Mouse (Mus musculus) granulocyte monocyte progenitor cell, adult 5-6 weeks (primary cell): ENCODE results near the gene Tmem273. TPM values are rescaled to one million over a fixed set of nuclear protein-coding genes. Genes with fewer than 3 reads are reported as not detected.

Experiments
- ATAC-seq: replicated peaks from 2 replicates; pipeline ENCODE4 v1.8.0; 2016; ENCODE audit warnings: mild to moderate bottlenecking, moderate TSS enrichment, inconsistent platforms; ENCODE audit not compliant: poor library complexity, severe bottlenecking
- total RNA-seq, 2 experiments: library from RNA; stranded (forward) in 1 of 2; stranded (reverse) in 1 of 2; fragments of 200-712, 200-1000 nt in 1 of 2; fragments of >200 nt in 1 of 2; fragmentation: Nextera tagmentation in 1 of 2; gene quantifications; 2 replicates each; pipeline ENCODE4 v1.2.3; 2014 to 2017

The Tmem273 gene
- total RNA-seq, 2 experiments from 2014 or later, result 5.9 to 13.4 TPM

DNA sequence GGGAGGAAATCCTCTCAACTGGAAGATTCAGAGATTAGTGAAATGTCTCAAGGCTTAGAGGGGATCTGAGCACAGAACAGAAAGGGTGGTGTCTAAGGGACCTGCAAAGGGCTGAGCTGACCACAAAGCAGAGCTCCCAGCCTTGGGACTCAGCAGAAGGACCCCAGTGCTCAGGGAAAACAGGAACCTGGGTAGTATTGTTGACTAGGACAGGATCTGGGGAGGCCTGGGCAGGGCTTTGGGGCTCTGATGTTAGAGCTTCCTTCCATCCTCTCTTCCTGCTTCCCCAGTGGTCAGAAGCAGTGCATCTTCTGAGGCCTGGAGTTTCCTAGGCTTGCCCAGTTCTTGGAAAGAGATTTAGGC, 15.9 kb downstream of the Tmem273 start:
- ATAC-seq, result peak; percentile 71

DNA sequence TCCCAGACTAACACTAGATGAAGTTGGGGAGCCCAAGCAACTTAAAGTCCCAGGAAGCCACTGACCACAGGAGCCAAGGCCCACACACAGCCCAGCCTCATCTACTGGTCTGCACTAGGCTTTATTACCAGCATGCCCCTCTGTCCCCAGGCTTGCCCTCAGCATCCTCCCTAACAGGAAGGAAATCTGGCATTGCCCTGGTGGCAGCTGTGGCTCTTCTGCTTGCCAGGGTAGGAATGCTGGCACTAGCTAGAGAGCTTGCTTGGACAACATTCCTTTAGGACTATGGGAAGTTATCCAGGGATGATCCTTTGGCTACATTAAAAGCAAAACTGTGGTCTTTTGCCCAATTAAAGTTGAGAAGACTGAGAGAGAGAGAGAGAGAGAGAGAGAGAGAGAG, 24.3 kb downstream of the Tmem273 start:
- no peak for ATAC-seq

DNA sequence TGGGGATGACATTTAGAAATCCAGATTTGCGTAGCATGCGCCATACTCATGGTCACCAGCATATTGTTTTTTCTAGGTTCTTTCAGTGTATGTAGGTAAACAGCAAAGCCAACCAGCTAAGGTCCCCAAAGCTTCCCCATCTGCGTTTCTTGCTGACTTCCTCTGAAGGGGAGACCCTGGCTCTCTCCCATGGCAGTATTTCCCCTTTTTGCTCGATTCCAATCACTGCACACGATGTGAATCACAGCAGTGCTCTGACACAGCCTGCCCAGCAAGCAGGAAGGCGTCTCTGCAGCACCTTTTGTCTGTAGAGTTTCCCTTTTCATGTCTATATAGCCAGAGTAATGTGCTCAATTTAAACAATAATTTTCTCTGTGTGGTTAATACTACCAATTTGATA, 26.7 kb downstream of the Tmem273 start:
- peak; percentile 73 for ATAC-seq

DNA sequence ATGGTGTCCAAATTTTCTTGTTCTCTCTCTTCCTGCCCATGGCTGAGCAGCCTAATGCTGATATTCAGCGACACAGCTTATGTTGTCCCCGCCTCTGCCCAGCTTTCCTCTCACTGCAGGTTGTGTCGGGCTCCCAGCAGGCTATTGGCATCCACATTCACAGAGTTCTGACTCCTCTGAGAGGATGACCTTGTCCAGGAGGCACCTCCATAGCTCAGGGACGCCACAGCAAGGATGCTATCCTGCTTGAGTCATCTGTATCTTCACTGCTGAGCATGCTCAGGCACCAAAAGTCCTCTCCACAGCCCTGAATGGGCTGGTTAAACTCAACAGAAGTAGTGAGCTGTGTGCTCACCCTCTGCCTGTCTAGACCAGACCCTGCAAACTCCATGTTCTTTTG, 29.2 kb downstream of the Tmem273 start:
- ATAC-seq, result no peak

DNA sequence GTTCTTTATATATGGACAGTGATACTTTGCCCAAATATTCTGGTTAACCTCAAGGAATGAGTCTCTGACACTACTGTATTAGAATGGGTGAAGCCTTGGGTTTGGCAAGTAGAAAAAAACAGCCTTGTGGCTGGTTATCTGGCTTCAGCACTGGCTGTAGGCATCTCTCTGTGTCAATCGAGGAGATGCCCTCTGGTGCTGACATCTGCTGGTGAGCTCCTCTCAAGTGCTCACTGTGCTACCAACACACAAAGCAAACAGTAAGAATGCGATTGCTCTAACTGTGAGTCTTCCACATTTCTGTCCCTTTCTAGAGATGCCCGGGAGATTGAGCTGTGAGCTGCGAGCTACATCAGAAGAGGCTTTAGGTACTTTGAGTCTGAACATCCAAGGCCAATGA, 30.8 kb downstream of the Tmem273 start:
- no peak for ATAC-seq

DNA sequence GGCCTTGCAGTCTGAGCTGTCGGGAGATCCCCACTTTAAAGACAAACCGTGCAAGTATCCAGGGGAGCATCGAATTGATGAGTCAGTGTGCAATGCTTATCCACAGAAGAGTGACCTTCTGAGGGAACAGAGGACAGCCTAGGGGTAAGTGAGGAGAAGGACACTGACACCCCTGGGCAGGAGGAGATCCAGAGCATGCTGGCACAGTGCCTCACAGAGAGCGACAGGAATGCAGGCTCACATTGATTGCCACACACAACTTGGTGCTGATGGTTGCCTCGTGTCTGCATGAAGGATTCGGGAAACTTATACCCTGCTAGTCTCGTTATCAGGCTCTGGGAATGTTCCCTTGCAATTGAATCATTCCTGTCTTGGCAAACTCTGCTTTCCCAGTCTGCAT, 31.5 kb downstream of the Tmem273 start:
- ATAC-seq, result no peak

DNA sequence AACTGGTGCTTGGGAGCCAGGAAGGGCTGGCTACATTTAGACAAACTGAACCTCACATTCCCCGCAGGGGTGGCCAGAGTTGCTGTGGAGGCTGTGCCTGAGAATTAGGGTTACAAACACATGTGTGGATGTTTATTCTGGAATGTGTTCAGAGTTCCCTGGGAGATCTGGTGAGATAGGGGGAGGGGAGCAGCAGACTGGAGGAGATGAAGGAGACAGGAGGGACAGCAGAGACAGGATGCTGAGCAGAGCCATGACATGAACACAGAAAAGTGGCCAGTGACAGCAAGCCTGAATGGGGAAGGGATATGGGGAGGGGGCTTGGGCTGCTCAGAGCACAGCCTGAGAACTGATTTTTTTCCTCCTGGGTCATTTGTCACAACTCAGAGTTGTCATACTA, 33.5 kb downstream of the Tmem273 start:
- ATAC-seq, result no peak

DNA sequence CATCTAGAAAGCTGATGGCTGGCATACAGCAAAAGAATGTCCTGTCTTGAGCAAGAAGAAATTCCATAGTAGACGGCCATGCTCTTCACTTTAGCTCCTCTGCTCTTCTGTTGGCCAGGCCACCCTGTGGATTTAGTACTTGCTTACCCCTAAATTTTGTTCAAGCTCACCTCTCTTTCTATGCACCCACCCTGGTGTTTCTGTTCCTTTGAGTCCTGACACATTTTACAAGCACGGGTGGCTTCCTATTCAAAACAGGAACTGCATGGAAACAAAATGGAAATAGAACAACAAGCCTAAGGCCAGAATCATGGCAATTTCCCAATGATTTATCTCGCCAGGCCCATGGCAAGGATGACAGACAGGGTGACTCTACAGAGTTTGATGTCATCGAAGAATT, 37.0 kb downstream of the Tmem273 start:
- no peak; the same call in 1 of the 2 replicates for ATAC-seq

DNA sequence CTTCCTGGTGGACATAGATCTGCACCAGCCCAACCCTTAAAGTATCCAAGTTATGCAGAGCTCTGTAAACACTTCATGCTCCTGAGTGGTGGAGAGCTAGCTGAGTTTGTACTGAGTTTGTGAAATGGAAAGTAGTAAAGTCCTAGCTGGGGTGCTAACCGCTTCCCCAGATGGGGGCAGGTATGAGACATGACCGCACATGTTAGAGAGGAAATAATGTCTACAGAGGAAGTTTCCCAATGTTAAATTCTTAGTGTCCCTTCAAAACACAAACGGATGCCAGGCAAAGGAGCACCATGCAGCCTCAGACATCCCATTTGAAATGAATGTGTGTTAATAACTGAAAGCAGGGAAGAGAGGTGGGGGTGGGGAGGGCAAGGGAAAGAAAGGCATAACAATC, 38.1 kb downstream of the Tmem273 start:
- ATAC-seq, result peak; percentile 78

DNA sequence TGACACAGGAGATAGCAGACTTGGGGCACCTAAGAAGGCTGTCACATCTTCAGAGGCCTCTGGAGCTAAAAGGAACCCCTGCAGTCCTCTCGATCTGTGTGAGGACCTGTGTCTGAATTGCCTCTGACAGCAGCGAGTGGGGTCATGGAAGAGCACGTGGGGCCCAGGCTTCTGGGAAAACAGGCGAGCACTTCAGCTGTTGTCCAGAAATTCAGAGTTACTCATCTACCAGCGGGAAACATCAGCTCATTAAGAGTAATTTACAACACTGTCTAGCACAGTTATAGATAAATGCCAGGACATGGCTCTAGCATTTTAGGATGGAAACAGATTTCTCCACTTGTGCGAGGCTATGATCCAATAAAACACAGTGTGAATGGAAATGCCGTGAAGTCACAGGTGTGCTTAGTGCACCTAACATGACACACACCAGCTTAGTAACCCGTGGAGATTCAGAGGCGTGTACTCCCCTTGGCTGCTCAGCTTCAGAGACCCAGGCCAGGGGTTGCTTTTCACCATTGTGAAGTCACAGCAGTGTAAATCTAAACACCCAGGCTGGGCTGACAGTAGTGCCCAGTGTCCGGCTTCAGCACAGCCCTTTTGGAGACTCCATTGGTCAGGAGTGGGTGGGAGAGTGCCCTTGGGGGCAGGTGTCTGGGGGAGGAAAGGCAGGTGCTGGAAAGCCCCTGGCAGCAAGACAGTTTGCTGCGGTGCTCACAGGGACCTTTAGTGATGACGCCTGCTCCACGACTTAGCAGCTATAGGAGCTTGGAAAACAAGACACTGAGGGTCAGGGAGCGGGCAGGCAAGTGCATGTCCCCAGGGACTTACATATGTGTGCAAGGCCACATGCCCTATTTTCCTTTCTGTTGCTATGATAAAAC, 38.7 kb downstream of the Tmem273 start:
- no peak for ATAC-seq

DNA sequence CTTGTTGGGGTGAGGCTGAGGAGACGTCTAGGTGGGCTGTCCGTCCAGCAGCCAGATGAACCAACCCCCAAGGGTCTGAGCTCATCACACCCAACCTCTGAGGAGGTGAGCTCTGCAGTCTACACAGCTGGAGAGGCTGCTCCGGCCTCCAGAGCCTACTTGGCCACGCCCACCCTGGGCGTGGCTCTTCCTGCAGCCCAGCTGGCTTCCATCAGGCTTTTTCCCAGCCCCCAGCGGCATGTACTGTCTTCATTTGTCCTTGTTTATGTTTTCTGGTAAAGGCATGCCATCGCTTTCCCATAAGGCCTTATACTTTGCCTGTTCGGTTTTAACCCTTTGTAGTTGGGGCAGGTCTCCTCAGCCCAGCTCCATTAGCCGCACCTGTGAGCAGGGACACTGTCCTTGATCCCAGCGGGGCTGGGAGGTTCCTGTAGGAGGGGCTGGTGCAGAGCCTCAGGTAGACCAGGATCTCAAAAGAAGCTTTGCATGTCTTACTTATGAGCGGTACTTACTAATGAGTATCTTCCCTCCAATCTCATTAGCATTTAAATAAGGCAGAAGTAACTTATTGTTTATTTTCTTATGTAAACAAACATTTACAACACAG, 39.8 kb downstream of the Tmem273 start:
- 0 out of 2 replicates have a peak, but pooled peaks have one; percentile 34 for ATAC-seq

DNA sequence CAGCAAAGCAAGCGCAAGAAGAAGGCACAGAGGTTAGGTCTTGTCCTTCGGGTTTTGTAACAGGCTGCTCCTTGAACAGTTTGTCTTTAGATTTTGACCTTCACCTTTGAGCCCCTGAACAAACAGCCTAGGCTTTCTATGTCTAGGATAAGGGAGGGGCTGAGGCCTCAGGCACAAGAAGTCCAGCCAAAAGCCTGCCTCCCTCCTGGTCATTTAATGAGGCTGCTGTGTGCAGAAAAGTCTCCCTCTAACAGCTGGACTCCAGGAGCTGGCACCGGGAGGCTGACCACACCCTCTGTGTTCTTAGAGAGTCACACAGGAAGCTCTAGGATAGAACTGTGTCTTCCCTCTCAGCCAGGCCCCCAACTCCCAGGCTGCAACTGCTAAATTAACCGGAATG, 41.4 kb downstream of the Tmem273 start:
- ATAC-seq, result no peak

DNA sequence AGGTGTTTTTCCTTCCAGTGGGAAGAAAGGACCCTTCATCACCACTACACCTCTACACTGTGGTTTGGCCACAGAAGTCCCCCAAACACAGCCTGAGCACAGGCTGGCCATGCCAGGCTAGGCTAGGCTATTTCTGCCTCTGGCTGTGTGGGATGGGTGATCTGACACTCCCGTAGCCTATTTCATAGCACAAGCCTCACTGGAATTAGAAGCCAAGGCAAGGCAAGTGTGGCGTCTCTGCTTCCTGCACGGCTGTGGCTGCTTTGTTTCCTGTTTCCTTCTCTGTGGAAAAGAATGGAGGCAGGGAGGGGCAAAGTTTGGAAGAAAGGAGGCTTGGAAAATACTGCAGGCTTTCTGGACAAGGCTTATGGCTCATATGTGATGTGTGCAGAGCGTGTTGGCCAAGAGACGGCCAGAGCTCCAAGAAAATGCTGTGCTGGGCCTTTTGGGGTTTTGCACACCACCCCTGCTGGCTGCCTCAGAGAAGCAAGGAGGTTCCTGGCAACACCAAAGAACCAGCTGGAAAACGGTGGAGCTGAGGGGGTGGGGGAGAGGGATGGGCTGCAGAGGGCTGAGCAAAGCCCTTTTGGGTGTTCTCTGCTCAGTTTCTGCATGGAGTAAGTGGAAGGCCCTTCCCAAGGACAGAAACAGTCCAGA, 42.4 kb downstream of the Tmem273 start:
- no peak for ATAC-seq

DNA sequence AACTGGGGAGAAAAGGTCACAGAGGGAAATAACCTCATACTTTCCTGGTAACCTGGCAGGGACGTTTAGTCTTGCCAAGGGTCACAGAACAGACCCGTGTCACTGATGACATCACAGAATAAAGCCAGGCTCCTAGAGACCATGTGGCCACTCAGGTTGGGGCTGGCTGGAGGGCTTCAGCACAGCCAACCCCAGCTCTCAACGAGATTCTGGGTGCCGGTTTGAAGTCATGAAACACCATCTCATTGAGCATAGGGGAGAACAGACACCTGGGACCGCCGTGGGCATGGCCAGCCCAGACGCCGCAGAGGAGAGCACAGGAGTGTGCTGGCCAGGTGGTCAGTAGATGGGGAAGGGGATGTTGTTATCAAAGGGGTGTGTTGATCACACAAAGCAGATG, 48.1 kb downstream of the Tmem273 start, which contains the start of gene Fam170b:
TSS of gene Fam170b (plus strand) at position 116 of the 400 bp plus-strand sequence.
- no peak for ATAC-seq

DNA sequence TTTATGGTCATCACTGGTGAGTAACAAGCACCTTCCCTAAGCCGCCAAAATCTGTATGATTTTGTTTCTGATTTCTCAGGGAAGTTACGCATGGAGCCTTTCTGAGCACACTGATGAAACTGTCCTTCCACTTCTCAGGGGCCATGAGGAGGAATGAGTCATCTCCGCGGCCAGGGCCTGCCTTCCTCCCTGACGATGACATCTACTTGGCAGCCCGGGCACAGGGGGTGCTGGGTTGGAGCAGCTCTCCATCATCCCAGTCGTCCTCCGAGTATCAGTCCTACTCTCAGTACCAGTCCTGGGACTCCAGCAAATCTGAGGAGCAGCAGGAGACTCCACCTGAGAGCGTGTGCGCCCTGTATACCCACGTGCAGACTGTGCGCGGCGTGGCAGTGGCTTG, 49.4 kb downstream of the Tmem273 start:
- no peak for ATAC-seq

DNA sequence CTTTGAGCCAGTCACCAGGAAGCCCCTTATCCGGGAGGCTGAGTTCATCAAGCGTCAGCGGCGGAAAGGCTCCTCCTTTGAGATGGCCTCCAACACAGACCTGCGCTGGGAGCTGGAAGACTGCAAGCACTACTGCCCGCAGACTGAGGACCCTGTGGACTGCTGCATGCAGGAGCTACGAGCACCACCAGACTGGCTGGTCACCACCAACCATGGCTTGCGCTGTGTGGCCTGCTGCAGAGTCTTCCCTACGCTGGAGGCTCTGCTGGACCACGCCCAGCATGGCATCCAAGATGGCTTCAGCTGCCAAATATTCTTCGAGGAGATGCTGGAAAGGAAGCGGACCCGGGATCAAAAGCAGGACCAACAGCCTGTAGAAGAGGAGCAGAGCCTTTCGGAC, 49.8 kb downstream of the Tmem273 start:
- no peak for ATAC-seq

DNA sequence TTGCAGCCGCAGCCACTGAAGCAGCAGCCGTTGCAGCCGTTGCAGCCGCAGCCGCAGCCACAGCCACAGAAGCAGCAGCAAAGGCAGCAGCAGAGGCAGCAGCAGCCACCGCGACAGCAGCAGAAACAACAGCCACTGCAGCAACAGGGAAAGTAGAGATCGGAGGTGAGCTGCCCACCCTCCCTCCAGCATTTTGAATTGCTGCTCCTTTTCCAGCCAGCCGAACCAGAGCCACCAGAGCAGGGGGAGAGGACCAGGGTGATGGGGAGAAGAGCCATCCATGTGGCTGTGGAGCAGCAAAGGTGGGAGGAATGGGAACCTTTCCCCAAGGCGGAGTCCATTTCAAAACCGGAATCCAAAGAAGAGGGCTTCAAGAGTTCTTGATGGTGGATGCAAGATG, 50.4 kb downstream of the Tmem273 start:
- ATAC-seq, result no peak

DNA sequence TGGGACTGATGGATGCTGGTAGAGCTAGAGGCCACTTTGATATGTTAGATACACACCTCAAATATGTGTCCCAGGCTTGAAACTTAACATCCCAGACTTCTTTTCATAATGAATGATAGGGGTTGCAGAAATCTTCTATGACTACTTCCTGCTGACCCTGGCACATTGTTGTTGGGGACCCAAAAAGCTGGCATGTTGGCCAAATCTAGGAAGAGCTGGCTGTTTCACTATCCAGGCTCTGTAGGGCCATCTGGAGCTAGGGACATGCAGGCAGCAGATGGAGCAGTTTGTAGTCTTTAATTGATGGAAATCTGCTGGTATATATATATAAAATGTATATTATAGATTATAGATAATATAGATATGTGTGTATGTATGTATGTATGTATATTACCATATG, 56.3 kb downstream of the Tmem273 start:
- no peak for ATAC-seq

DNA sequence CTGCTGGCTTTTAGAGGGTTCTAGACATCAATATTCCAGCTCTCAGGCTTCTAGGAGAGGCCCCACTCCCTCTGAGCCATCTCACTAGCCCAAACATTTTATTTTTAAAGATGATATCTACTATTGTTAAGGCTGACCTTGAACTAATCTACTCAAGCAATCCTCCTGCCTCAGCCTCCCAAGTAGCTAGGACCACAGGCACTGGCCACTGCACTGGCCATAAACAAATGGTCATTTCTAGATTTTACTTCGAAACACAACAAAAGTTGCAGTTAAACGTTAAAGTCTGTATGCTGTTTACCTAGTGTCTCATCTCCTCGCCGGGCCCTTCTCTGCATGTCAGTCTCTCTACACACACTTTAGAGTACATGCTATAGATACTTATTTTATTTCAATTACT, 68.3 kb downstream of the Tmem273 start:
- ATAC-seq, result no peak

DNA sequence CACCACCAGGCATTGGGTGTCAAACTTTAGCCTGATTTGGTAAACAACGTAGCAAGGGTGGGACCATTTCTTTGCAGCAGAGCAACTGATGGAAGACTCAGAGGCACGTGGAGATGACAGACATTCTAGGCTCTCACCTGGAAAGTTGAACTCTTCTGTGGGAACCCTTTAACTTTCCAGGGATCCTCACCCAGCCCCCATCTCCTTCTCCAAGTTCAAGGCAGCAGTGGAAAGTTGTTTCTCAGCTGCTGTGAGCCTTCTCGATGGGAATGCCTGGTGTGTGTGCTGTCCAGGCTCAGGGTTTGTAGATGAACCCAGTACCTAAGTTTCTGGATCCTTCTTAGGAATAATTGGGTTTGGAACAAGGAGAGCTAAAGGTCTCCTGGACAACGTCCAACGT, 70.5 kb downstream of the Tmem273 start:
- ATAC-seq, result no peak

DNA sequence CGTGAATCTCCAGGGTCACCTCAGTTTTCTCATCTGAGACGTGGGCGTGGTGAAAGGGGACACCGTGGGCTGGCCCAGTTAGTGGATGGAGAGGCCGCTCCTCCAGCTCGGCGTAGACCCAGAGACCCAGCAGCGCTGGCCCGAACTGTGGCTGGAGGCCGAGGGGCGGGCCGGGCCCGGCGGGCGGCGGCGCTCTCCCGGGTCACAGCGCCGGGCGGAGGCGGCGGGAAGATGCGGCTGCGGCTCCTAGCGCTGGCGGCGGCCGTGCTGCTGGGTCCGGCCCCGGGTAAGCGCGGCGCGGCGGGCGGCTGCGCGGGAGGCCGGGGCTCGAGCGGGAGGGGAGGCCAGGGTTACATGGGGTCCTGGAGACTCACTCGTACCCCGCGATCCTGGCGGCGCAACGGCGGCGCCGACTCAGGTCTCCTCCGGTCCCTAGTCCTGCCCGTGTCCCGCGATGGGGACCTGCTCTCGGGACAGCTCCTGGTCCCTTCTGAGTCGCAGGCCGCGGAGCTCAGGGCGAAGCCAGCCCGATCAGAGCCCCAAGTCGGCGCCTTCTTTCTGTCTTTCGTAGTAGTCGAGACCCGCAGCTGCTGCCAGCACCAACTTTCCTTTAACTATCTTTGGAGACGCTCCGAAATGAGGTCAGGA, 71.0 kb downstream of the Tmem273 start, which contains the start of gene Vstm4:
TSS of gene Vstm4 (plus strand) at position 76 of the 648 bp plus-strand sequence.
- ATAC-seq, result peak; percentile 30
